Mouse (Mus musculus): ENCODE measurements around the gene Tmem63a.
"Not testable (repeated sequence)": the region's sequence is repeated elsewhere in the genome, so short reads cannot be mapped to it uniquely, and the experiment has no call there.

DNA sequence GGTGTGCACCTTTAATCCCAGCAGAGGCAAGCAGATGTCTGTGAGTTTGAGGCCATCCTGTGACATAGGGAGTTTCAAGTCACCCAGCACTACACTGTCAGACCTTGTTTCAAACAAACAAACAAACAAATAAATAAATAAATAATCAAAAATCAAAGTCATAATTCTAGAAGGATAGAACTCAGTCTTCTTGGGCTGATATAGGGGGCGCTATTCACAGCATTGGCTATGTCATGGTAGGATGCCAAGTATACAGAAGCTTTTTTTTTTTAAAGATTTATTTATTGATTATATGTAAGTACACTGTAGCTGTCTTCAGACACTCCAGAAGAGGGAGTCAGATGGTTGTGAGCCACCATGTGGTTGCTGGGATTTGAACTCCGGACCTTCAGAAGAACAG lies 3.4 kb upstream of the Tmem63a start:
- TF ChIP-seq CTCF (IDR thresholded peaks at IDR 0.05; ENCODE audit: control insufficient read depth, insufficient read depth, insufficient replicate concordance, low read depth, low read length); POLR2A (IDR thresholded peaks at IDR 0.05; ENCODE audit: control insufficient read depth, low read depth, low read length): not testable (repeated sequence)
